ENCODE assay signal across 8 mouse cellular contexts in genomic region chr11:73198603-73199229, GRCm38 (mm10). TPM values are rescaled to one million over a fixed set of nuclear protein-coding genes. Genes with fewer than 3 reads are reported as not detected.
DNase-seq lines count a peak whose midpoint lies in the region; ATAC-seq and TF ChIP-seq lines count a peak whose summit lies in the region.

Ctns (minus strand) TSS chr11:73199042.

- in situ Hi-C loops in ES-E14 (cut with MboI; ENCODE audit: low sequenced_read_pairs in 2 of 2, unreplicated experiment in 2 of 2), result no loop called here

- no peak for TF ChIP-seq CTCF in heart, postnatal 0 days (IDR thresholded peaks at IDR 0.05; ENCODE audit: low read depth)

- H3K9ac ChIP-seq in ES-E14 (ENCODE audit: insufficient read depth, low read depth, low read length, poor library complexity, severe bottlenecking), result peak within 1 kb of the TSS; percentile 79
- peak within 1 kb of the TSS; percentile 62 for H3K9ac ChIP-seq in heart, postnatal 0 days (replicated peaks; ENCODE audit: low read depth, low read length)
- H3K9ac ChIP-seq in liver, embryonic 16.5 days (ENCODE audit: low read depth, low read length), result peak within 1 kb of the TSS; percentile 82
- H3K9ac ChIP-seq in neural tube, embryonic 14.5 days (replicated peaks; ENCODE audit: low read depth, low read length), result peak within 1 kb of the TSS; percentile 71

- no peaks in the 10 kb centered on the region for H3K27me3 ChIP-seq in erythroblast, embryonic 14.5 days (ENCODE audit: control insufficient read depth)
- H3K27me3 ChIP-seq in heart, postnatal 0 days (ENCODE audit: control insufficient read depth, insufficient read depth, low read length), result no peaks in the 10 kb centered on the region
- H3K27me3 ChIP-seq in liver, embryonic 16.5 days (ENCODE audit: control insufficient read depth, insufficient read depth, low read depth, low read length), result no peaks in the 10 kb centered on the region
- H3K27me3 ChIP-seq in neural tube, embryonic 14.5 days (ENCODE audit: control insufficient read depth, insufficient read depth, low read length), result no peaks in the 10 kb centered on the region

- no peak within 1 kb of the TSS for H3K27ac ChIP-seq in ES-E14 (ENCODE audit: insufficient read depth, low read depth, low read length, poor library complexity, severe bottlenecking)
- peak within 1 kb of the TSS; percentile 54 for H3K27ac ChIP-seq in heart, postnatal 0 days (ENCODE audit: low read depth)
- peak within 1 kb of the TSS; percentile 82 for H3K27ac ChIP-seq in liver, embryonic 16.5 days (ENCODE audit: low read length)
- peak within 1 kb of the TSS; percentile 45; the same call in 1 of the 2 replicates for H3K27ac ChIP-seq in neural tube, embryonic 14.5 days (ENCODE audit: low read depth, low read length)

- H3K4me2 ChIP-seq in heart, postnatal 0 days (ENCODE audit: low read depth, low read length), result peak within 1 kb of the TSS; percentile 84
- peak within 1 kb of the TSS; percentile 88 for H3K4me2 ChIP-seq in liver, embryonic 16.5 days (ENCODE audit: low read depth, low read length)
- H3K4me2 ChIP-seq in neural tube, embryonic 14.5 days (ENCODE audit: low read depth, low read length), result peak within 1 kb of the TSS; percentile 91

- H3K4me3 ChIP-seq in ES-E14 (ENCODE audit: insufficient read depth in 1 of 2, low read depth in 1 of 2, low read length in 2 of 2, poor library complexity in 1 of 2, severe bottlenecking in 1 of 2), result peak within 1 kb of the TSS; percentile 81 to 96
- peak within 1 kb of the TSS; percentile 78 for H3K4me3 ChIP-seq in erythroblast, embryonic 14.5 days (replicated peaks)
- peak within 1 kb of the TSS; percentile 67 for H3K4me3 ChIP-seq in heart, postnatal 0 days (ENCODE audit: low read depth, low read length)
- peak within 1 kb of the TSS; percentile 76 for H3K4me3 ChIP-seq in liver, embryonic 16.5 days (ENCODE audit: low read depth, low read length)
- H3K4me3 ChIP-seq in neural tube, embryonic 14.5 days (ENCODE audit: low read depth, low read length), result peak within 1 kb of the TSS; percentile 75

- no peaks in the 10 kb centered on the region for H3K36me3 ChIP-seq in ES-E14 (ENCODE audit: control insufficient read depth, insufficient read depth, low read length, poor library complexity, severe bottlenecking)
- H3K36me3 ChIP-seq in erythroblast, embryonic 14.5 days (ENCODE audit: control insufficient read depth), result peaks cover 10% of the 10 kb centered on the region
- H3K36me3 ChIP-seq in heart, postnatal 0 days (replicated peaks; ENCODE audit: control insufficient read depth, insufficient read depth, low read length), result peaks cover 7% of the 10 kb centered on the region; the same call in 1 of the 2 replicates
- H3K36me3 ChIP-seq in liver, embryonic 16.5 days (ENCODE audit: control insufficient read depth, insufficient read depth), result no peaks in the 10 kb centered on the region
- no peaks in the 10 kb centered on the region for H3K36me3 ChIP-seq in neural tube, embryonic 14.5 days (ENCODE audit: control insufficient read depth, insufficient read depth, low read length)

- H3K4me1 ChIP-seq in ES-E14 (ENCODE audit: control insufficient read depth in 2 of 2, insufficient read depth in 2 of 2, low read length in 2 of 2, poor library complexity in 1 of 2), result no peaks in the 10 kb centered on the region
- H3K4me1 ChIP-seq in erythroblast, embryonic 14.5 days (ENCODE audit: control insufficient read depth), result peaks cover 35% of the 10 kb centered on the region
- peaks cover 8% of the 10 kb centered on the region; the same call in 1 of the 2 replicates for H3K4me1 ChIP-seq in heart, postnatal 0 days (ENCODE audit: control insufficient read depth, insufficient read depth)
- peaks cover 13% of the 10 kb centered on the region for H3K4me1 ChIP-seq in liver, embryonic 16.5 days (ENCODE audit: control insufficient read depth, low read depth, low read length)
- peaks cover 8% of the 10 kb centered on the region; the same call in 1 of the 2 replicates for H3K4me1 ChIP-seq in neural tube, embryonic 14.5 days (ENCODE audit: control insufficient read depth, insufficient read depth, low read length)

- WGBS in heart, postnatal 0 days, result 1% methylated on average over 22 of the region's 22 CpGs
- WGBS in liver, embryonic 16.5 days (ENCODE audit: insufficient replicate concordance), result 1% methylated on average over 22 of the region's 22 CpGs
- 1% methylated on average over 22 of the region's 22 CpGs for WGBS in neural tube, embryonic 14.5 days

- no peak for TF ChIP-seq EP300 in heart, postnatal 0 days (IDR thresholded peaks at IDR 0.05; ENCODE audit: low read depth)

- peak; percentile 95 for ATAC-seq in heart, postnatal 0 days (ENCODE audit: insufficient read depth, low read depth)
- peak; percentile 92 for ATAC-seq in liver, embryonic 16.5 days (ENCODE audit: low read depth)
- ATAC-seq in neural tube, embryonic 14.5 days (ENCODE audit: low read depth), result peak; percentile 96

- H3K9me3 ChIP-seq in ES-E14 (ENCODE audit: control insufficient read depth, insufficient read depth, low read depth, low read length), result no peaks in the 10 kb centered on the region
- no peaks in the 10 kb centered on the region for H3K9me3 ChIP-seq in erythroblast, embryonic 14.5 days (ENCODE audit: control insufficient read depth, low read length)
- no peaks in the 10 kb centered on the region for H3K9me3 ChIP-seq in heart, postnatal 0 days (replicated peaks; ENCODE audit: control insufficient read depth, low read length)
- no peaks in the 10 kb centered on the region for H3K9me3 ChIP-seq in liver, embryonic 16.5 days (replicated peaks; ENCODE audit: control insufficient read depth, low read length)
- no peaks in the 10 kb centered on the region for H3K9me3 ChIP-seq in neural tube, embryonic 14.5 days (ENCODE audit: control insufficient read depth, low read length)

- DNase-seq in ES-E14 (ENCODE audit: low read depth, low spot score), result peak; percentile 77
- DNase-seq in adrenal gland, postnatal 4 days (ENCODE audit: low spot score in 2 of 2), result no peak
- peak; percentile 97 for DNase-seq in heart, postnatal 0 days (ENCODE audit: low spot score)
- DNase-seq in layer of hippocampus, adult 11-12 months (ENCODE audit: low spot score), result peak; percentile 91
- DNase-seq in yolk sac, embryonic 10.5 days (ENCODE audit: low spot score), result peak; percentile 91

TF ChIP-seq in ES-E14, 5 proteins besides CTCF, POLR2A, EP300 and RAD21:
- TF ChIP-seq HCFC1 (IDR thresholded peaks at IDR 0.05; ENCODE audit: borderline replicate concordance, insufficient read depth, low read length), result peak; percentile 95
- no peak for TF ChIP-seq ZC3H11A (IDR thresholded peaks at IDR 0.05; ENCODE audit: borderline replicate concordance, low read depth, low read length)
- no peak for TF ChIP-seq CHD2 (IDR thresholded peaks at IDR 0.05; ENCODE audit: low read depth, low read length)

RNA-seq across cellular contexts. Expression of gene Ctns, which starts in this region (rescaled TPM):
- total RNA-seq in ES-E14 (2012; rRNA removed), result 15.8 and 22.1 TPM in 2 replicates
- 10 to 100 TPM; 19.1 to 19.4 TPM for total RNA-seq in adrenal gland, postnatal 4 days (2021)
- polyA plus RNA-seq in erythroblast, embryonic 14.5 days (2012), result 0.35 and 0.54 TPM in 2 replicates
- total RNA-seq in heart, postnatal 0 days (2014; rRNA removed; ENCODE audit: low replicate concordance), result 17.0 and 17.3 TPM in 2 replicates
- 10.3 and 10.7 TPM in 2 replicates for polyA plus RNA-seq in heart, postnatal 0 days (2015; fragmentation: Nextera tagmentation; extraction: Ambion mirVana)
- polyA plus RNA-seq in liver, embryonic 16.5 days (2015; fragmentation: Nextera tagmentation; extraction: Ambion mirVana), result 8.0 and 8.6 TPM in 2 replicates
- polyA plus RNA-seq in neural tube, embryonic 14.5 days (2014; fragmentation: Nextera tagmentation; extraction: Ambion mirVana), result 17.2 and 20.6 TPM in 2 replicates

Comparison
In these comparisons a context has a peak if more than half of its experiments do, and no peak if none do; other contexts are left out.
1. DNase-seq: peak in ES-E14 (single experiment), heart, postnatal 0 days (single experiment), layer of hippocampus, adult 11-12 months (single experiment) and yolk sac, embryonic 10.5 days (single experiment); none in adrenal gland, postnatal 4 days (0 of 2).
2. Peak in every context shown above with its lines, with median percentiles within 50 percentile points of each other: H3K4me3 ChIP-seq, H3K9ac ChIP-seq, ATAC-seq and H3K4me2 ChIP-seq.